22 mouse cellular contexts compared by ENCODE assay signal in the genomic region with DNA sequence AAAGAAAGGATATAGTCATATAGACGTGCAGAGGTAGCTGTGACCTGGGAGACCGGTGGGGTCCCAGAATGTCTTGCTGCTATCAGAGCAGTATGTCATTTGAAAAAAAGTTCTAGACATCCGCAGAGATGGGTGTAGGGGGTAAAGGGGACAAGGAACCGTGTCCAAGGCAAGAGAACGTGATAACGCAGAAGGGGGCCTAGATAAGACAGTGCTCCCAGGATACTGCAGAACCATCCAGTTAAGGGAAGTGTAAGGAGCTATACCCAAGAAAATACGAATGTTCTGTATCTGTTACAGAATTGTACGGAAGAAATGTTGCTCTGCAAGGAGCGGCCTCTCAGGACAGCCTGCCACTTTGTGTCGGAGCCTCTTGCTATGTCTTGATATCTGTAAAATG.
DNase-seq lines count a peak whose midpoint lies in the region; ATAC-seq and TF ChIP-seq lines count a peak whose summit lies in the region.
"Had no signal": no experiment of that assay in that cellular context is flagged by ENCODE, and none has a peak within 500 bp of the region (broad histone marks: within the 10 kb centered on the region; RNA-seq: fewer than 3 reads in every experiment).

No protein-coding gene starts in this region.

- H3K9ac ChIP-seq in heart, embryonic 13.5 days = no peak overlapping the region
- no peak overlapping the region for H3K9ac ChIP-seq in liver, embryonic 12.5 days
- H3K9ac ChIP-seq in liver, postnatal 0 days (replicated peaks) = no peak overlapping the region
- H3K9ac ChIP-seq in liver, embryonic 16.5 days (ENCODE audit: low read depth, low read length) = no peak overlapping the region
- H3K9ac ChIP-seq: embryonic facial prominence, embryonic 13.5 days; forebrain, embryonic 12.5 days; forebrain, embryonic 15.5 days; hindbrain, embryonic 12.5 days; hindbrain, embryonic 15.5 days had no signal

- H3K4me1 ChIP-seq in heart, embryonic 13.5 days = peaks cover 21% of the 10 kb centered on the region
- H3K4me1 ChIP-seq in liver, embryonic 12.5 days = peaks cover 11% of the 10 kb centered on the region
- H3K4me1 ChIP-seq in liver, postnatal 0 days (ENCODE audit: insufficient read depth) = no peaks in the 10 kb centered on the region
- H3K4me1 ChIP-seq in liver, embryonic 16.5 days (ENCODE audit: control insufficient read depth, low read depth, low read length) = no peaks in the 10 kb centered on the region
- H3K4me1 ChIP-seq: forebrain, embryonic 12.5 days; forebrain, embryonic 15.5 days; hindbrain, embryonic 12.5 days; hindbrain, embryonic 15.5 days had no signal

- no peaks in the 10 kb centered on the region for H3K36me3 ChIP-seq in heart, embryonic 13.5 days
- peaks cover 6% of the 10 kb centered on the region; the same call in 1 of the 2 replicates for H3K36me3 ChIP-seq in liver, embryonic 12.5 days
- peaks cover 2% of the 10 kb centered on the region; the same call in 1 of the 2 replicates for H3K36me3 ChIP-seq in liver, postnatal 0 days (replicated peaks; ENCODE audit: insufficient read depth, low read length)
- H3K36me3 ChIP-seq in liver, embryonic 16.5 days (ENCODE audit: control insufficient read depth, insufficient read depth) = no peaks in the 10 kb centered on the region
- H3K36me3 ChIP-seq: embryonic facial prominence, embryonic 10.5 days; embryonic facial prominence, embryonic 13.5 days; forebrain, embryonic 12.5 days; forebrain, embryonic 15.5 days; hindbrain, embryonic 12.5 days; hindbrain, embryonic 15.5 days had no signal

- WGBS in heart, embryonic 13.5 days = 62% methylated on average over 10 of the region's 10 CpGs
- WGBS in liver, embryonic 12.5 days (ENCODE audit: insufficient replicate concordance) = 57% methylated on average over 10 of the region's 10 CpGs
- 73% methylated on average over 10 of the region's 10 CpGs for WGBS in liver, postnatal 0 days (ENCODE audit: insufficient replicate concordance)
- 50% methylated on average over 10 of the region's 10 CpGs for WGBS in liver, embryonic 16.5 days (ENCODE audit: insufficient replicate concordance)

- intact Hi-C loops in gastrocnemius, adult 2 months (cut with DNase I) = no loop called here

- no peaks in the 10 kb centered on the region for H3K9me3 ChIP-seq in heart, embryonic 13.5 days
- no peaks in the 10 kb centered on the region for H3K9me3 ChIP-seq in liver, embryonic 12.5 days (replicated peaks)
- no peaks in the 10 kb centered on the region for H3K9me3 ChIP-seq in liver, postnatal 0 days (ENCODE audit: low read length)
- no peaks in the 10 kb centered on the region for H3K9me3 ChIP-seq in liver, embryonic 16.5 days (replicated peaks; ENCODE audit: control insufficient read depth, low read length)
- H3K9me3 ChIP-seq: embryonic facial prominence, embryonic 10.5 days; embryonic facial prominence, embryonic 13.5 days; forebrain, embryonic 12.5 days; forebrain, embryonic 15.5 days; hindbrain, embryonic 12.5 days; hindbrain, embryonic 15.5 days had no signal

- H3K4me3 ChIP-seq in gastrocnemius, adult 2 months = no peak overlapping the region
- no peak overlapping the region for H3K4me3 ChIP-seq in heart, embryonic 13.5 days
- H3K4me3 ChIP-seq in liver, embryonic 12.5 days = no peak overlapping the region
- no peak overlapping the region for H3K4me3 ChIP-seq in liver, postnatal 0 days (ENCODE audit: low read depth, low read length)
- no peak overlapping the region for H3K4me3 ChIP-seq in liver, embryonic 16.5 days (ENCODE audit: low read depth, low read length)
- H3K4me3 ChIP-seq: embryonic facial prominence, embryonic 10.5 days; embryonic facial prominence, embryonic 13.5 days; erythroblast, embryonic 14.5 days; forebrain, embryonic 12.5 days; forebrain, embryonic 15.5 days; hindbrain, embryonic 12.5 days; hindbrain, embryonic 15.5 days had no signal

- no peak for DNase-seq in gastrocnemius, adult 2 months
- DNase-seq in gastrocnemius, postnatal 4 days (ENCODE audit: low spot score in 2 of 2) = no peak
- no peak for DNase-seq in heart, adult 18-20 months
- DNase-seq in liver, postnatal 0 days = no peak
- DNase-seq in spleen, postnatal 14 days (ENCODE audit: low spot score in 2 of 2) = no peak
- DNase-seq: adrenal gland, adult 2 months; adrenal gland, postnatal 14 days; cerebellum, adult 11-12 months; cerebellum, adult 8-10 months; cerebellum, postnatal 36 days; embryo, embryonic 11 days had no signal

- TF ChIP-seq CTCF in gastrocnemius, adult 2 months (IDR thresholded peaks at IDR 0.05) = no peak
- no peak for TF ChIP-seq CTCF in liver, postnatal 0 days (IDR thresholded peaks at IDR 0.05; ENCODE audit: low read depth)

- no peak overlapping the region for H3K4me2 ChIP-seq in heart, embryonic 13.5 days
- no peak overlapping the region for H3K4me2 ChIP-seq in liver, embryonic 12.5 days
- no peak overlapping the region for H3K4me2 ChIP-seq in liver, postnatal 0 days (ENCODE audit: low read depth, low read length)
- H3K4me2 ChIP-seq in liver, embryonic 16.5 days (ENCODE audit: low read depth, low read length) = no peak overlapping the region
- H3K4me2 ChIP-seq: embryonic facial prominence, embryonic 13.5 days; forebrain, embryonic 12.5 days; forebrain, embryonic 15.5 days; hindbrain, embryonic 12.5 days; hindbrain, embryonic 15.5 days had no signal

- peak overlapping the region; percentile 35 for H3K27ac ChIP-seq in gastrocnemius, adult 2 months
- 0 out of 2 replicates have a peak overlapping the region, but pooled peaks have one; percentile 20 for H3K27ac ChIP-seq in heart, embryonic 13.5 days (replicated peaks)
- H3K27ac ChIP-seq in liver, embryonic 12.5 days = no peak overlapping the region
- H3K27ac ChIP-seq in liver, postnatal 0 days (ENCODE audit: low read depth) = no peak overlapping the region
- H3K27ac ChIP-seq in liver, embryonic 16.5 days (ENCODE audit: low read length) = no peak overlapping the region
- H3K27ac ChIP-seq: embryonic facial prominence, embryonic 10.5 days; embryonic facial prominence, embryonic 13.5 days; forebrain, embryonic 12.5 days; forebrain, embryonic 15.5 days; hindbrain, embryonic 12.5 days; hindbrain, embryonic 15.5 days had no signal

- no peaks in the 10 kb centered on the region for H3K27me3 ChIP-seq in heart, embryonic 13.5 days (replicated peaks)
- no peaks in the 10 kb centered on the region for H3K27me3 ChIP-seq in liver, embryonic 12.5 days (replicated peaks)
- H3K27me3 ChIP-seq in liver, postnatal 0 days (ENCODE audit: insufficient read depth, low read length) = no peaks in the 10 kb centered on the region
- no peaks in the 10 kb centered on the region for H3K27me3 ChIP-seq in liver, embryonic 16.5 days (ENCODE audit: control insufficient read depth, insufficient read depth, low read depth, low read length)
- H3K27me3 ChIP-seq: embryonic facial prominence, embryonic 13.5 days; forebrain, embryonic 12.5 days; forebrain, embryonic 15.5 days; hindbrain, embryonic 15.5 days had no signal

- TF ChIP-seq EP300 in liver, postnatal 0 days (IDR thresholded peaks at IDR 0.05; ENCODE audit: low read depth) = no peak

- ATAC-seq in heart, embryonic 13.5 days (ENCODE audit: extremely low read depth, insufficient number of reproducible peaks, low FRiP score, low TSS enrichment) = no peak
- ATAC-seq in liver, embryonic 12.5 days = peak; percentile 37; the same call in 1 of the 2 replicates
- no peak for ATAC-seq in liver, postnatal 0 days
- peak; percentile 32; the same call in 1 of the 2 replicates for ATAC-seq in liver, embryonic 16.5 days (ENCODE audit: low read depth)
- ATAC-seq: forebrain, embryonic 15.5 days; intestine, postnatal 0 days had no signal

Comparison
In these comparisons a context has a peak if more than half of its experiments do, and no peak if none do; other contexts are left out.
1. ATAC-seq: peak in liver, embryonic 12.5 days (single experiment) and liver, embryonic 16.5 days (single experiment); none in heart, embryonic 13.5 days (single experiment) and liver, postnatal 0 days (single experiment).
2. H3K27ac ChIP-seq: peak in gastrocnemius, adult 2 months (single experiment) and heart, embryonic 13.5 days (single experiment); none in liver, embryonic 12.5 days (single experiment), liver, postnatal 0 days (single experiment) and liver, embryonic 16.5 days (single experiment).